Mouse (Mus musculus): ENCODE data around the gene Chaf1b. TPM values are rescaled to one million over a fixed set of nuclear protein-coding genes. Genes with fewer than 3 reads are reported as not detected.

The Chaf1b gene
- total RNA-seq (2022), result 1 to 10 TPM; 1.7 to 3.4 (median 2.0) TPM

GRCm38 (mm10) chr16:93883423-93884085 is at the start of gene Chaf1b:
Chaf1b (plus strand) TSS chr16:93883901.
- peak; percentile 97 for DNase-seq

GRCm38 (mm10) chr16:93834076-93834475 is 49.6 kb upstream of the Chaf1b start:
- DNase-seq, result no peak

GRCm38 (mm10) chr16:93839049-93839448 is 44.7 kb upstream of the Chaf1b start:
- no peak for DNase-seq

- no peak for DNase-seq
Measured at GRCm38 (mm10) chr16:93850527-93850926, 33.2 kb upstream of the Chaf1b start.

- peak; percentile 26 for DNase-seq
Measured at GRCm38 (mm10) chr16:93859967-93860366, 23.7 kb upstream of the Chaf1b start.

GRCm38 (mm10) chr16:93860686-93861085 is 23.0 kb upstream of the Chaf1b start:
- peak; percentile 57 for DNase-seq

- no peak for DNase-seq
Measured at GRCm38 (mm10) chr16:93874841-93875240, 8.9 kb upstream of the Chaf1b start.

GRCm38 (mm10) chr16:93877612-93878380 is 5.9 kb upstream of the Chaf1b start:
- no peak for DNase-seq

- DNase-seq, result peak; percentile 11
Measured at GRCm38 (mm10) chr16:93884086-93884721, 503 bp downstream of the Chaf1b start.

GRCm38 (mm10) chr16:93884722-93885113 is 1.0 kb downstream of the Chaf1b start:
- DNase-seq, result no peak

- no peak for DNase-seq
Measured at GRCm38 (mm10) chr16:93888481-93888880, 4.8 kb downstream of the Chaf1b start.

- no peak for DNase-seq
Measured at GRCm38 (mm10) chr16:93890948-93891604, 7.4 kb downstream of the Chaf1b start.

GRCm38 (mm10) chr16:93893285-93893684 is 9.6 kb downstream of the Chaf1b start:
- no peak for DNase-seq

- no peak for DNase-seq
Measured at GRCm38 (mm10) chr16:93903027-93903426, 19.3 kb downstream of the Chaf1b start.

GRCm38 (mm10) chr16:93906156-93907014 is 22.7 kb downstream of the Chaf1b start:
- DNase-seq, result no peak

- DNase-seq, result no peak
Measured at GRCm38 (mm10) chr16:93907761-93908160, 24.1 kb downstream of the Chaf1b start.

GRCm38 (mm10) chr16:93908196-93908595 is 24.5 kb downstream of the Chaf1b start:
- DNase-seq, result no peak

GRCm38 (mm10) chr16:93909936-93910335 is 26.2 kb downstream of the Chaf1b start:
- no peak for DNase-seq

GRCm38 (mm10) chr16:93910735-93911665 is 27.3 kb downstream of the Chaf1b start:
- no peak for DNase-seq

- DNase-seq, result no peak
Measured at GRCm38 (mm10) chr16:93912158-93912557, 28.5 kb downstream of the Chaf1b start.

GRCm38 (mm10) chr16:93912808-93913207 is 29.1 kb downstream of the Chaf1b start:
- DNase-seq, result no peak

Measured in adrenal gland, adult 8-10 months (tissue).